Mouse (Mus musculus) splenic B cell, adult 2 months (primary cell): ENCODE results near the gene Ranbp10.
A peak's percentile ranks its signal among the peaks of the same experiment; 100 is the strongest.

Experiments used
- DNase-seq: peaks from one replicate; pipeline ENCODE4 v3.0.0-alpha.2; 2011; ENCODE audit warnings: low read depth, low spot score
- H3K27me3 ChIP-seq: 2 replicates; pipeline ENCODE4 v1.6.1; 2012; ENCODE audit warnings: mild to moderate bottlenecking, low read length, moderate library complexity, mixed read lengths; ENCODE audit not compliant: control insufficient read depth, poor library complexity, insufficient read depth, severe bottlenecking
- H3K36me3 ChIP-seq: 2 replicates; pipeline ENCODE4 v1.6.1; 2012; ENCODE audit warnings: mild to moderate bottlenecking, low read length, moderate library complexity, mixed read lengths; ENCODE audit not compliant: control insufficient read depth, poor library complexity, insufficient read depth, severe bottlenecking

Ranbp10 gene

GRCm38 (mm10) chr8:105789626-105790025 lies 37.5 kb downstream of the Ranbp10 start:
- Histone ChIP-seq H3K36me3 (no peaks in the 10 kb centered on the region), H3K27me3 (no peaks in the 10 kb centered on the region)
- no peak for DNase-seq

- DNase-seq, result peak; percentile 30
- no peaks in the 10 kb centered on the region for H3K27me3 ChIP-seq
- H3K36me3 ChIP-seq, result no peaks in the 10 kb centered on the region
Observed at GRCm38 (mm10) chr8:105788927-105789326, 38.2 kb downstream of the Ranbp10 start.

- Histone ChIP-seq H3K36me3 (no peaks in the 10 kb centered on the region), H3K27me3 (no peaks in the 10 kb centered on the region)
- peak; percentile 82 for DNase-seq
Observed at GRCm38 (mm10) chr8:105788241-105788640, 38.9 kb downstream of the Ranbp10 start.

GRCm38 (mm10) chr8:105780298-105780697 lies 46.9 kb downstream of the Ranbp10 start:
- no peaks in the 10 kb centered on the region for H3K27me3 ChIP-seq
- no peak for DNase-seq
- peaks cover 2% of the 10 kb centered on the region; the same call in 1 of the 2 replicates for H3K36me3 ChIP-seq

- no peaks in the 10 kb centered on the region for H3K27me3 ChIP-seq
- peaks cover 3% of the 10 kb centered on the region for H3K36me3 ChIP-seq
- no peak for DNase-seq
Observed at GRCm38 (mm10) chr8:105777833-105778232, 49.3 kb downstream of the Ranbp10 start.

- no peak for DNase-seq
- H3K27me3 ChIP-seq, result no peaks in the 10 kb centered on the region
- peaks cover 12% of the 10 kb centered on the region for H3K36me3 ChIP-seq
Observed at GRCm38 (mm10) chr8:105774498-105774897, 52.7 kb downstream of the Ranbp10 start.

- peaks cover 12% of the 10 kb centered on the region for H3K36me3 ChIP-seq
- no peaks in the 10 kb centered on the region for H3K27me3 ChIP-seq
- no peak for DNase-seq
Observed at GRCm38 (mm10) chr8:105773441-105773861, 53.7 kb downstream of the Ranbp10 start.

GRCm38 (mm10) chr8:105771398-105772175 lies 55.6 kb downstream of the Ranbp10 start:
- DNase-seq, result no peak

GRCm38 (mm10) chr8:105770609-105771008 lies 56.5 kb downstream of the Ranbp10 start:
- DNase-seq, result peak; percentile 58
- peaks cover 11% of the 10 kb centered on the region for H3K36me3 ChIP-seq
- H3K27me3 ChIP-seq, result no peaks in the 10 kb centered on the region

More at GRCm38 (mm10) chr8:105771398-105772175, 55.6 kb downstream of the Ranbp10 start:
- H3K27me3 ChIP-seq, result no peaks in the 10 kb centered on the region
- H3K36me3 ChIP-seq, result peaks cover 12% of the 10 kb centered on the region

- DNase-seq, result no peak
- peaks cover 11% of the 10 kb centered on the region for H3K36me3 ChIP-seq
- H3K27me3 ChIP-seq, result no peaks in the 10 kb centered on the region
Observed at GRCm38 (mm10) chr8:105768485-105769257, 58.5 kb downstream of the Ranbp10 start.

- H3K36me3 ChIP-seq, result no peaks in the 10 kb centered on the region
- no peaks in the 10 kb centered on the region for H3K27me3 ChIP-seq
- DNase-seq, result peak; percentile 94
Observed at GRCm38 (mm10) chr8:105758277-105759108, 68.7 kb downstream of the Ranbp10 start, which contains the start of gene Gfod2. Gene Gfod2 (minus strand): TSS chr8:105758664.

- Histone ChIP-seq H3K27me3 (no peaks in the 10 kb centered on the region), H3K36me3 (no peaks in the 10 kb centered on the region)
- DNase-seq, result no peak
Observed at GRCm38 (mm10) chr8:105757796-105758276, 69.3 kb downstream of the Ranbp10 start.

GRCm38 (mm10) chr8:105754688-105755087 lies 72.5 kb downstream of the Ranbp10 start:
- DNase-seq, result no peak
- no peaks in the 10 kb centered on the region for H3K36me3 ChIP-seq
- H3K27me3 ChIP-seq, result no peaks in the 10 kb centered on the region

GRCm38 (mm10) chr8:105753916-105754315 lies 73.2 kb downstream of the Ranbp10 start:
- Histone ChIP-seq H3K36me3 (no peaks in the 10 kb centered on the region), H3K27me3 (no peaks in the 10 kb centered on the region)
- no peak for DNase-seq
